Mouse (Mus musculus): Measurements from ENCODE around the gene Josd1.

DNA sequence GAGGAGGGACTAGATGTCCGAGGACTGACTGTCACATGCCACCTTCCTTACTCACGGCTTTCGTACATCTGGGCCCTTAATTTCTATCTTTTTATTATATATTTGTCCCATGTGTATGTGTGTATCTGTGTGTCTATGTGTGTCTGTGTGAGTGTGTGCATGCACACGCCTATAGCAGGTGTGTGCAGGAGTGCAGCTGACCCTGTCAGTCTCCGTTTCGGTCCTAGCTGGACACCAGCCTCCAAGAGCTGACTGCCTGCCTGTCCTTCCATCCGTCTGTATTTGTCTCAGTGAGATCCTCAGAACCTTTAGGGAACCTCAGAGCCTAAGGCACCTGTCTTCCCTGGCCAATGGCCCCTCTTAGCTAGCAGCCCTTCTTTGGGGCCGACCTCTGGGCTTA, 32.5 kb upstream of the Josd1 start:
- TF ChIP-seq CTCF (IDR thresholded peaks at IDR 0.05; ENCODE audit: extremely low read depth, insufficient read depth, low read length) = no peak
- no peak for TF ChIP-seq POLR2A (IDR thresholded peaks at IDR 0.05; ENCODE audit: extremely low read depth, insufficient read depth, low read length)
